Mouse (Mus musculus): ENCODE results near the gene Gm20518. TPM values are rescaled to one million over a fixed set of nuclear protein-coding genes. Genes with fewer than 3 reads are reported as not detected.

Gene Gm20518
- polyA plus RNA-seq, 1 experiment = 3.9 TPM

DNA sequence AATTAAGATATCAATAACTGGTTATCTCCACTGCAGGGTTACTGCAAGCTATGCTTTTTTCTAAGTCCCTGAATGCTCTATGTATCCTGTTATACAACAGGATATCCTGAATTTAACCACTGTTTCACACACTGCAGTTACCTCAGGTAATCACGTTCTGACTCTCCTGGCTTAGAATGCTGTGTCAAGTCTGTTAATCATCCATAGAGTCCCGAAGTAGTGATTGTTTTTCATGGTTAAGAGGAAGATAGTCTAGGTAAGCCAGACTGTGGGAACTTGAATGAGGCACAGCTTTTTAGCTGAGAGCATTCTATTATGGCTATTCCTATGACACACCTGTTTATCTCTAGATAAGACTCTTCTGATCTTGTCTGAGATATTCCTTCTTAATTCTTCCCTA lies 26.2 kb downstream of the Gm20518 start:
- no peak for TF ChIP-seq POLR2A (IDR thresholded peaks at IDR 0.05; ENCODE audit: borderline replicate concordance, extremely low read depth, insufficient read depth, insufficient read length, poor library complexity, severe bottlenecking)
- no peak for TF ChIP-seq CTCF (IDR thresholded peaks at IDR 0.05; ENCODE audit: borderline replicate concordance, extremely low read depth, insufficient read depth, insufficient read length)
- no peak for DNase-seq (ENCODE audit: low read depth)

DNA sequence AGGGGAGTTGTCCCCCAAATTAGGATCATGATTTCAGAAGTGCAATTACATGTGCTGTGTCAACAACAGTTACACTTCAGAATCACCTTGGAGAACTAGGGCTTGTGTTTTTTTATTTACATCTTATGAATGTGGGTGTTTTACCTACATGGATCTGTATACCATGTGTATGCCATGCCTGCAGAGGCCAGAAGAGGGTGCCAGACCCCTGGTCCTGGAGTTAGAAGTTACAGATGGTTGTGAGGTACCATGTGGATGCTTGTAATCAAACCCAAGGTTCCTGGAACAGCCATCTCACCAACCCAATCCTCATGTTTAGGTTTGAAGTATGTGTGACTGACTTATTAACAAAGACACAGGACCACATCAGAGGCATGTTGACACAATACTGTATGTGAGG lies 32.9 kb downstream of the Gm20518 start:
- TF ChIP-seq CTCF (IDR thresholded peaks at IDR 0.05; ENCODE audit: borderline replicate concordance, extremely low read depth, insufficient read depth, insufficient read length) (peak; percentile 63; the same call in 1 of the 2 replicates), POLR2A (IDR thresholded peaks at IDR 0.05; ENCODE audit: borderline replicate concordance, extremely low read depth, insufficient read depth, insufficient read length, poor library complexity, severe bottlenecking) (no peak)
- DNase-seq (ENCODE audit: low read depth) = peak; percentile 34

DNA sequence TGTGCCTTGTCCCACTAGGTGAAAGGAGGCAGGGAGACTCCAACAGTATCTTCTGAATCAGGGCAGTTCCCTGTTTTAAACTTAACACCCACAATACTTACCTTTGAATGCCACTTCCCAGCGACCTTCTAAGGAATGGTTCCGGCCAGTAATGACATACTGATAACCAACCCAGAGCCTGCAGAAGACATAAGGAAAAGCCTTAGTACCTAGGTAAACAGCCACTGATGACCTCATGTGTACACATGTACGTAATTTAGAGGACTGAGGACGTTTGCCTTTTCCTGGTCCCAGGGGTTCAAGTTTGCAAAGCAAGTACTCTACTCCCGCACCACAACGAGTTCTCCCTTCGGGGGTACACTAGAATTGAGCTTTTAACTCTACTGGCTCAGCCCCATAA lies 34.3 kb downstream of the Gm20518 start:
- TF ChIP-seq POLR2A (IDR thresholded peaks at IDR 0.05; ENCODE audit: borderline replicate concordance, extremely low read depth, insufficient read depth, insufficient read length, poor library complexity, severe bottlenecking) (no peak), CTCF (IDR thresholded peaks at IDR 0.05; ENCODE audit: borderline replicate concordance, extremely low read depth, insufficient read depth, insufficient read length) (no peak)
- no peak for DNase-seq (ENCODE audit: low read depth)

DNA sequence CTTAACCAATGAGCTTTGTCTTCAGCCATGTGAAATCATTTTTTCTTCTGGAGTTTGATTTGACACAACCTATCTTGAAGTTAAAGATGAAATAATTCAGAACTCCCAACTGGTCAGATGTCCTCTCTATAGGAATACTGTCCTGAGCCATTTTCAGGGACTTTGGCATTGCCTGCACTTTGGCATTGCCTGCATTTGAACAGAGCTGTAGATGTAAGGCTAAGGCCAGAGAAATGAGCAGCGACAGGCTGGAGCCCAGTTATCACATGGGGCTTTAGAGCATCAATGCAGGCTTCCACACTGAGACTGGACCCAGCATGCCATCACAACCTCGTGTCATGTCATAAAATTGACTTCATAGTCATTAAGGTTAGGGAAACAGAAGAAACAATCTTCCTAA lies 38.2 kb downstream of the Gm20518 start:
- no peak for TF ChIP-seq CTCF (IDR thresholded peaks at IDR 0.05; ENCODE audit: borderline replicate concordance, extremely low read depth, insufficient read depth, insufficient read length)
- no peak for TF ChIP-seq POLR2A (IDR thresholded peaks at IDR 0.05; ENCODE audit: borderline replicate concordance, extremely low read depth, insufficient read depth, insufficient read length, poor library complexity, severe bottlenecking)
- DNase-seq (ENCODE audit: low read depth) = no peak

DNA sequence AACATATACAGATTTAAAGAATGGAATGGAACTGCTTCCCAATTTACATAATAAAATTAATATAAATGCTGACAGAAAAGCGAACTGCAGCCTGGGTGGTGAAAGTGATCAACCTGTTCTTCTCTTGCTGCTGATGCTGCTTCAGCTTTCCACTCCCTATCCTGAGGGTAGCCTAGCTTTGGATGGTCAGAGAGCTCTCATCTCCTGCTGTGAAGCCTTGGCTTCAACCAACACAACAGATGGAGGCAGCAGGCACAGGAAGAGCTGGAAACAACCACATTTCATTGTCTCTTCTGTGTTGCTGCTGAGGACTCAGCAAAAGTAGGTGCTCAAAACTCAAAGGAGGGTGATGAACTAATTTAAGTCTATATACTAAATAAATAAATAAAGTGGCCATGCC lies 39.6 kb downstream of the Gm20518 start:
- no peak for TF ChIP-seq POLR2A (IDR thresholded peaks at IDR 0.05; ENCODE audit: borderline replicate concordance, extremely low read depth, insufficient read depth, insufficient read length, poor library complexity, severe bottlenecking)
- TF ChIP-seq CTCF (IDR thresholded peaks at IDR 0.05; ENCODE audit: borderline replicate concordance, extremely low read depth, insufficient read depth, insufficient read length) = no peak
- DNase-seq (ENCODE audit: low read depth) = no peak

DNA sequence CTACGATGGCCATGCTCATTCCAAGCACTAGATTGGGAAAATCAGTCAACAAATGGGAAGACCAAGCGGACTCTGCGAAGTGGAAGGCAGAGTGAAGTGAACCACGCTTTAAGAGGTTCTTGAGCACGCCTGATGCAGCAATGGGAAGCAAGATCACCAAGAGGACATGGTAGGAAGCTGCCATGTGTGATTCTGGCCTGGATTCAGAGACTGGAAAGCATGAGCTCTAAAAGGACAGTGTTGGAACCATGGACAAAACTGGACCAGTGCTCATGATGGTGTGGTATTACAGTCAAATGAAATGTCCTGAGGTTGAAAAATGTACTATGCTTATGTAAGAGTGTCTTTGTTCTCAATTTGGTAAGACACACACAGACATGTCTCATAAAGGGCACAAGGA lies 40.1 kb downstream of the Gm20518 start:
- TF ChIP-seq POLR2A (IDR thresholded peaks at IDR 0.05; ENCODE audit: borderline replicate concordance, extremely low read depth, insufficient read depth, insufficient read length, poor library complexity, severe bottlenecking) = no peak
- no peak for TF ChIP-seq CTCF (IDR thresholded peaks at IDR 0.05; ENCODE audit: borderline replicate concordance, extremely low read depth, insufficient read depth, insufficient read length)

DNA sequence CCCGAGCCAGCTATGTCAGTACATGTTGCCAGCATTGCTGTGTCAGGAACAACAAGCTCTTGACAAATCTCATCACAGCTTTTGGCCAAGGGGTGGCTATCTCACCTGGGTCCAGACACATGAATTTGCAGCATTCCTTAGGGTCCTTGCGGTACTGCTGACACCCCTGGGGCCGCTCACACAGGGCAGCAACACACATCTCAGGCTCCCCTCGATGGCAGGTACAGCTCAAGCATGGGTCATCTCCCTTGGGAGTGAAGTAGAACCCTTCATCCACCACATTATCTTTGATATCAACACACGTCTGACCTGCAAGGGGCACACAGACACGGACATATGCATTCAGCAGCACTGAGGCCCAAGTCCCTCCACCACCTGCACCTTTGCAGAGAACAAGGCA lies 42.0 kb downstream of the Gm20518 start:
- DNase-seq (ENCODE audit: low read depth) = no peak
- TF ChIP-seq POLR2A (IDR thresholded peaks at IDR 0.05; ENCODE audit: borderline replicate concordance, extremely low read depth, insufficient read depth, insufficient read length, poor library complexity, severe bottlenecking) (no peak), CTCF (IDR thresholded peaks at IDR 0.05; ENCODE audit: borderline replicate concordance, extremely low read depth, insufficient read depth, insufficient read length) (no peak)

More for the DNA sequence above, 40.1 kb downstream of the Gm20518 start:
- no peak for DNase-seq (ENCODE audit: low read depth)

DNA sequence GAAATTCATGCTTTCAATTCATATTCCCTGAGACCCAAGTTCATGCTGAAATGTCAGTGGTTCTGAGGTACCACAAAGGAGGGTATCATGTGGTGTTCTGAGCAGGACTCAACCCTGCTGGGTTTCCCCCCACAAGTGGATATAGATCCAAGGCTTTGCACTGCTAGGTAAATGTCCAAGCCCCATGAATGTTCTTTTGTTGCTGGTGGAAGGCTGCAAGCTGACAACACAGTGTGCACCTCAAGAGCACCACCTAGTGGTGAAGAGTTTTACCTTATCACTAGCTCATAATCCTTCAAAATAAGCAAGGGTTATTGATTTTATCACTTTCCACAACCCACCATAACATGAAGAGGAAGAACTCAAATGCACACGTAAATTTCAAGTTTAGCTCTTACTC lies 42.5 kb downstream of the Gm20518 start:
- DNase-seq (ENCODE audit: low read depth) = peak; percentile 87
- peak; percentile 80; the same call in 1 of the 2 replicates for TF ChIP-seq CTCF (IDR thresholded peaks at IDR 0.05; ENCODE audit: borderline replicate concordance, extremely low read depth, insufficient read depth, insufficient read length)
- no peak for TF ChIP-seq POLR2A (IDR thresholded peaks at IDR 0.05; ENCODE audit: borderline replicate concordance, extremely low read depth, insufficient read depth, insufficient read length, poor library complexity, severe bottlenecking)

DNA sequence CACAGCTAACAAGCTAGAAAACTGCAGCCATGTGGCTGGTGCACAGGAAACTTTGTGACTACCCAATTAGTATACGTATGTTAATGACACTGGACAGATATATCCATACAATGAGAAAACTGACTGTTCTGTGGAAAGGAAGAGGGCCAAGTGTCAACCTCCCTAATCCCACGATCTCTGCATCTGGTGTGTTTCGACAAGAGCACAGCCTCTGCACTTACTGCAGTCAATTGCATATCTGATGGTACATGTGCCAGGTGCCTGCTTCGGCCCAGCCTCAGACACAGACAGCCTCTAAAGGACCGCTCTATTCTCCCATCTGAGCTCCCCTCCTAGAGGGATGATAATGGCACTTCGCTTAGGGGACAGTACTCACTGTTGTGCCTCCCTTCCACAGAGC lies 43.0 kb downstream of the Gm20518 start:
- DNase-seq (ENCODE audit: low read depth) = no peak
- TF ChIP-seq POLR2A (IDR thresholded peaks at IDR 0.05; ENCODE audit: borderline replicate concordance, extremely low read depth, insufficient read depth, insufficient read length, poor library complexity, severe bottlenecking) (no peak), CTCF (IDR thresholded peaks at IDR 0.05; ENCODE audit: borderline replicate concordance, extremely low read depth, insufficient read depth, insufficient read length) (no peak)

DNA sequence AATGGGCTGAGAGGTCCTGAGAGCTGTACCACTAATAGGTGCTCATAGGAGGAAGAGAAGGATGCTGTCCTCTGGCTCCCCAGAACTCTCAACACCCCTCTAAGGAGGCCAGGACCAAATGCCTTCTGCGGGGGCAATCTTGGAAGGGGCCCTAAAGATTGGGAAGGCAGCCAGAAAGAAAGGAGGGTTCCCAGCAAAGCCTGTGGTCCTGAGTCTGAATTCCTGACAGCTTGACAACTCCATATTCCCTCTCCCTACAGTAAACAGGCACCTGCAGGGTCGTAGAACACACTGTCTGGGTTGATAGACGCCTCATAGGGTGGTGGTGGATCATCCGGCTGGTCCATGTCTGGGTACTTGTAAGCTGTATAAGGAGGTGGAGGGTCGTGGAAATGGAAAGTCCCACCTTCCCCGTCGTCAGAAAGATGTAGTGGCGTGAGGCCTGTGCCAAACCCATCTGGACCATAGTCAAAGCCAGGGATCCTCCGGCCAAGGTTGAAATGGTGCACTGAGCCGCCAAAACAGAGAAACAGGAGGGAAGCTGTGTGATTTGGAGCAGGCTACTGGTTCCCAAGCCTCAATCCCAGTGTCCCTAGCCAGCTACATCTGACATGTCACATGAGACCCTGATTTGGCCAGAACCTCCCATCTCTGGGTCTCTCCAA lies 47.6 kb downstream of the Gm20518 start:
- no peak for DNase-seq (ENCODE audit: low read depth)
- no peak for TF ChIP-seq CTCF (IDR thresholded peaks at IDR 0.05; ENCODE audit: borderline replicate concordance, extremely low read depth, insufficient read depth, insufficient read length)
- TF ChIP-seq POLR2A (IDR thresholded peaks at IDR 0.05; ENCODE audit: borderline replicate concordance, extremely low read depth, insufficient read depth, insufficient read length, poor library complexity, severe bottlenecking) = no peak

DNA sequence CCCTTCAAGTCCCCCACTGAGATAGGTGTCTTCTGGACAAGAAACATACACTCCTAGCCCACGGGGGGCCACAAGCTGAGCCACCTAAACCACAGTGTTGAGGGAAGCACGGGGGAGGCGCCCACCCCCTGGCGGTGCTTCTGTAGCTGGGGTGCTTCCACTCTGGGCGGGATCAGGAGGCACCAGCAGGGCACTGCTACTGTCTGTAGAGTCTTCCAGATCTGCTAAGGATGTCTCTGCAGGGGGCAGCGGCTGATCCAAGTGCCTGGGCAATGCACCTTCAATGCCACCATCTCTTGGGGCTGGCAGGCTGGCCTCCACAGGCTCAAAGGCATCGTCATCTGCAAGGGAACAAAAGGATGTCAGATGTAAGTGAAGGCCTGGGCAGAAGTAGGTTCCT lies 49.0 kb downstream of the Gm20518 start:
- no peak for DNase-seq (ENCODE audit: low read depth)
- TF ChIP-seq POLR2A (IDR thresholded peaks at IDR 0.05; ENCODE audit: borderline replicate concordance, extremely low read depth, insufficient read depth, insufficient read length, poor library complexity, severe bottlenecking) (no peak), CTCF (IDR thresholded peaks at IDR 0.05; ENCODE audit: borderline replicate concordance, extremely low read depth, insufficient read depth, insufficient read length) (no peak)

DNA sequence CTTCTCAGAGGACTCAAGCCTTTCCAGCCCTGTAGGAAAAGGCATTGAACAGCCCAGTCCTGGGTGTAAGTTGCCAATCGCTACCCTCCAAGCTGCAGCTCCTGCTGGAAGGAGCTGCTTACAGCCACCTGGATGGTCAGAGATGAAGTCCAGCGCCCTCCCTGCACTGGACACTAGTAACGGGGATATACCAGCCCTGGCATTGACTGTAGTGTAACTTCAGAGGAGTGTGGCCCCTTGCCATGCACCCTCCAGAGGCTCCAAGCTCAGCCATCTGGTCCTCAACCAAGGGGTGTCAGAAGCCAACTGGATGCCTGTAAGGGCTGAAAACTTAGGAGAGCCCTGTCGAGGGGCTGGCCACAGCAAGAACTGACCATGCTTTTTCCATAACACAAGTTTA lies 51.5 kb downstream of the Gm20518 start:
- TF ChIP-seq CTCF (IDR thresholded peaks at IDR 0.05; ENCODE audit: borderline replicate concordance, extremely low read depth, insufficient read depth, insufficient read length) (no peak), POLR2A (IDR thresholded peaks at IDR 0.05; ENCODE audit: borderline replicate concordance, extremely low read depth, insufficient read depth, insufficient read length, poor library complexity, severe bottlenecking) (no peak)
- DNase-seq (ENCODE audit: low read depth) = no peak
